15 mouse cellular contexts compared by ENCODE assay signal in genomic region chr11:113795846-113796245, GRCm38 (mm10).
"Had no signal": no experiment of that assay in that cellular context is flagged by ENCODE, and none has a peak within 500 bp of the region (broad histone marks: within the 10 kb centered on the region; RNA-seq: fewer than 3 reads in every experiment).

No protein-coding gene starts in this region.

- H3K4me3 ChIP-seq: left cerebral cortex, adult 2 months; limb, embryonic 10.5 days; liver, embryonic 13.5 days; megakaryocyte, embryonic 14.5 days; neural tube, embryonic 15.5 days had no signal

- DNase-seq: kidney, adult 11 months; kidney, adult 9 months; kidney, postnatal 36 days; liver, embryonic 13.5 days; liver, postnatal 0 days; lung, postnatal 10 days; thymus, postnatal 36 days had no signal

- H3K9me3 ChIP-seq: limb, embryonic 10.5 days; liver, embryonic 13.5 days; megakaryocyte, embryonic 14.5 days; neural tube, embryonic 15.5 days had no signal

- H3K4me2 ChIP-seq: liver, embryonic 13.5 days; midbrain, embryonic 11.5 days; neural tube, embryonic 15.5 days had no signal

- H3K27ac ChIP-seq: kidney, postnatal 0 days; left cerebral cortex, adult 2 months; limb, embryonic 10.5 days; liver, embryonic 13.5 days; macrophage; neural tube, embryonic 15.5 days had no signal

- H3K36me3 ChIP-seq: limb, embryonic 10.5 days; liver, embryonic 13.5 days; neural tube, embryonic 15.5 days had no signal

- H3K9ac ChIP-seq: liver, embryonic 13.5 days; liver, postnatal 0 days; neural tube, embryonic 15.5 days had no signal

- H3K27me3 ChIP-seq: neural tube, embryonic 15.5 days had no signal

- ATAC-seq: liver, postnatal 0 days; midbrain, embryonic 16.5 days had no signal
